In the genomic region with DNA sequence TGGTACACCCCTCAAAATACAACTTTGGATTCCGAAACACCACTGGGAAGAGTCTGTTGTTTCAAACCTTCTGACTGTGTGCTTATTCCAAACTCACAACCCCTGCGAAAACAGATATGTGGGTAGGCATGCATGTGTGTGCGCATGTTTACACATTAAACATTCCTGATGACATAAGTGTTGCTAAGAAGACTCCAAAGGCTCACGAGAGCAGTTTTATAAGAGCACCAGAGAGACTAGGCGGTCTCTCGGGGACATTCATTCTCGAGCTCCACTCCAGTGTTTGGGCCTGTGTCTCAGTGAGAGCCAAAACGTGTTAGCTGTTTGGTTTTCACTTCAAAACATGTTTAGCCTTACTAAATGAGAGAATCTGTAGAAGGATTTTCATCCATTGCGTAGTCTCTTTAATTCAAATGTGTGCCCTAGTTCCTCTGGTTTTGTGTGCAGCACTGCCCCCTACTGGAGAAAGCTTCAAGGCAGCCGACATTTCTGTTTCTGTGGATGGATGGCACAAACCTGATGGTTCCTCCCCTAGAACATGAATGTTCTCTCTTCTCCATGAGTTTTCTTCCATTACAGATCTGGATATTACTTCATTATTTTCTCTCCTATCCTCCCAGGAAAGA, we compare ENCODE assay signal across 9 mouse cellular contexts. TPM values are rescaled to one million over a fixed set of nuclear protein-coding genes. Genes with fewer than 3 reads are reported as not detected.
A peak's percentile ranks its signal among the peaks of the same experiment; 100 is the strongest.
DNase-seq lines count a peak whose midpoint lies in the region; ATAC-seq lines count a peak whose summit lies in the region.
"Had no signal": no experiment of that assay in that cellular context is flagged by ENCODE, and none has a peak within 500 bp of the region (broad histone marks: within the 10 kb centered on the region; RNA-seq: fewer than 3 reads in every experiment).

No protein-coding gene starts in this region.

- H3K4me3 ChIP-seq in liver, embryonic 12.5 days = no peak overlapping the region
- no peak overlapping the region for H3K4me3 ChIP-seq in forebrain, embryonic 10.5 days
- H3K4me3 ChIP-seq in hindbrain, embryonic 11.5 days (ENCODE audit: low read depth, low read length) = no peak overlapping the region
- no peak overlapping the region for H3K4me3 ChIP-seq in midbrain, embryonic 11.5 days (ENCODE audit: low read depth, low read length)
- H3K4me3 ChIP-seq: embryonic facial prominence, embryonic 12.5 days had no signal

- no peak overlapping the region for H3K4me2 ChIP-seq in liver, embryonic 12.5 days
- H3K4me2 ChIP-seq in hindbrain, embryonic 11.5 days (replicated peaks; ENCODE audit: low read depth, low read length) = no peak overlapping the region
- H3K4me2 ChIP-seq in midbrain, embryonic 11.5 days = no peak overlapping the region
- H3K4me2 ChIP-seq: embryonic facial prominence, embryonic 12.5 days had no signal

- no peaks in the 10 kb centered on the region for H3K27me3 ChIP-seq in liver, embryonic 12.5 days (replicated peaks)
- H3K27me3 ChIP-seq in forebrain, embryonic 10.5 days (ENCODE audit: poor library complexity, severe bottlenecking) = no peaks in the 10 kb centered on the region
- no peaks in the 10 kb centered on the region for H3K27me3 ChIP-seq in hindbrain, embryonic 11.5 days (ENCODE audit: control insufficient read depth, insufficient read depth, low read length)
- no peaks in the 10 kb centered on the region for H3K27me3 ChIP-seq in midbrain, embryonic 11.5 days (ENCODE audit: control insufficient read depth, insufficient read depth, low read length)
- H3K27me3 ChIP-seq: embryonic facial prominence, embryonic 12.5 days had no signal

- DNase-seq in liver = peak; percentile 65
- DNase-seq in brain, embryonic 18.5 days (ENCODE audit: low read depth, low spot score) = peak; percentile 47
- DNase-seq in forebrain, embryonic 10.5 days (ENCODE audit: extremely low spot score, low spot score) = peak; percentile 60
- DNase-seq in hindbrain, embryonic 11.5 days (ENCODE audit: low spot score) = peak; percentile 87
- DNase-seq in left cerebral cortex, adult 18-20 months (ENCODE audit: low spot score in 2 of 2) = peak; percentile 77 to 82
- DNase-seq in midbrain, embryonic 11.5 days (ENCODE audit: low spot score, missing footprints) = peak; percentile 94
- DNase-seq in thymus, postnatal 0 days (ENCODE audit: low spot score) = peak; percentile 42

- no peaks in the 10 kb centered on the region for H3K36me3 ChIP-seq in liver, embryonic 12.5 days
- H3K36me3 ChIP-seq in forebrain, embryonic 10.5 days (replicated peaks) = peaks cover 6% of the 10 kb centered on the region
- H3K36me3 ChIP-seq in hindbrain, embryonic 11.5 days (ENCODE audit: control insufficient read depth, insufficient read depth, low read length) = no peaks in the 10 kb centered on the region
- no peaks in the 10 kb centered on the region for H3K36me3 ChIP-seq in midbrain, embryonic 11.5 days (ENCODE audit: control insufficient read depth, insufficient read depth, low read length)

- no peak overlapping the region for H3K9ac ChIP-seq in liver, embryonic 12.5 days
- no peak overlapping the region for H3K9ac ChIP-seq in hindbrain, embryonic 11.5 days (ENCODE audit: low read depth, low read length)
- no peak overlapping the region for H3K9ac ChIP-seq in midbrain, embryonic 11.5 days (ENCODE audit: low read length)
- H3K9ac ChIP-seq: embryonic facial prominence, embryonic 12.5 days had no signal

- no peaks in the 10 kb centered on the region for H3K9me3 ChIP-seq in liver, embryonic 12.5 days (replicated peaks)
- no peaks in the 10 kb centered on the region for H3K9me3 ChIP-seq in forebrain, embryonic 10.5 days
- no peaks in the 10 kb centered on the region for H3K9me3 ChIP-seq in hindbrain, embryonic 11.5 days (ENCODE audit: control insufficient read depth, low read length)
- no peaks in the 10 kb centered on the region for H3K9me3 ChIP-seq in midbrain, embryonic 11.5 days (ENCODE audit: control insufficient read depth, low read length)
- H3K9me3 ChIP-seq: embryonic facial prominence, embryonic 12.5 days had no signal

- no peaks in the 10 kb centered on the region for H3K4me1 ChIP-seq in liver, embryonic 12.5 days
- no peaks in the 10 kb centered on the region; the same call in 1 of the 2 replicates for H3K4me1 ChIP-seq in forebrain, embryonic 10.5 days
- no peaks in the 10 kb centered on the region for H3K4me1 ChIP-seq in hindbrain, embryonic 11.5 days (replicated peaks; ENCODE audit: control insufficient read depth, insufficient read depth, low read length)
- H3K4me1 ChIP-seq in midbrain, embryonic 11.5 days (ENCODE audit: control insufficient read depth, insufficient read depth, low read length) = no peaks in the 10 kb centered on the region
- H3K4me1 ChIP-seq: embryonic facial prominence, embryonic 12.5 days had no signal

- 64% methylated on average over 10 of the region's 10 CpGs for WGBS in liver, embryonic 12.5 days (ENCODE audit: insufficient replicate concordance)
- 71% methylated on average over 10 of the region's 10 CpGs for WGBS in forebrain, embryonic 10.5 days
- 66% methylated on average over 10 of the region's 10 CpGs for WGBS in hindbrain, embryonic 11.5 days
- 69% methylated on average over 10 of the region's 10 CpGs for WGBS in midbrain, embryonic 11.5 days

- ATAC-seq in liver, embryonic 12.5 days = no peak
- no peak for ATAC-seq in hindbrain, embryonic 11.5 days (ENCODE audit: low FRiP score)
- peak; percentile 49; the same call in 1 of the 2 replicates for ATAC-seq in midbrain, embryonic 11.5 days (ENCODE audit: low FRiP score)

- H3K27ac ChIP-seq in liver, embryonic 12.5 days = no peak overlapping the region
- no peak overlapping the region for H3K27ac ChIP-seq in forebrain, embryonic 10.5 days
- no peak overlapping the region for H3K27ac ChIP-seq in hindbrain, embryonic 11.5 days (ENCODE audit: low read depth, low read length)
- no peak overlapping the region for H3K27ac ChIP-seq in midbrain, embryonic 11.5 days (ENCODE audit: low read depth, low read length)
- H3K27ac ChIP-seq: embryonic facial prominence, embryonic 12.5 days had no signal

RNA-seq across cellular contexts. Expression of a gene that starts 24.2 kb away (rescaled TPM):
- polyA plus RNA-seq in liver, embryonic 12.5 days (2016; fragmentation: Nextera tagmentation; extraction: Ambion mirVana) = 16.0 and 16.2 TPM in 2 replicates
- polyA plus RNA-seq in forebrain, embryonic 10.5 days (2016; fragmentation: Nextera tagmentation; extraction: Ambion mirVana) = 28.5 and 29.6 TPM in 2 replicates
- 46.3 and 60.0 TPM in 2 replicates for polyA plus RNA-seq in hindbrain, embryonic 11.5 days (2014; fragmentation: Nextera tagmentation; extraction: Ambion mirVana)
- 10 to 100 TPM; 10.0 to 15.4 TPM for total RNA-seq in left cerebral cortex, adult 18-20 months (2021)
- polyA plus RNA-seq in midbrain, embryonic 11.5 days (2014; fragmentation: Nextera tagmentation; extraction: Ambion mirVana) = 52.7 and 59.7 TPM in 2 replicates
- polyA plus RNA-seq in thymus, postnatal 0 days (2015; fragmentation: Nextera tagmentation; extraction: Ambion mirVana) = 13.9 and 15.0 TPM in 2 replicates

Comparison
In these comparisons a context has a peak if more than half of its experiments do, and no peak if none do; other contexts are left out.
1. DNase-seq: peak in every context shown above with its lines; median percentile 94 in midbrain, embryonic 11.5 days; 87 in hindbrain, embryonic 11.5 days; 80 in left cerebral cortex, adult 18-20 months; 65 in liver; 60 in forebrain, embryonic 10.5 days; 47 in brain, embryonic 18.5 days; 42 in thymus, postnatal 0 days.